Mouse (Mus musculus): ENCODE results near the gene Gli1. TPM values are rescaled to one million over a fixed set of nuclear protein-coding genes. Genes with fewer than 3 reads are reported as not detected.

Gene Gli1
- polyA plus RNA-seq, 1 experiment from 2014 or later = 2.2 TPM

GRCm38 (mm10) chr10:127340577-127341359 lies 1.0 kb downstream of the Gli1 start:
- peaks cover 37% of the 10 kb centered on the region for H3K4me1 ChIP-seq (replicated peaks)
- H3K4me2 ChIP-seq = peak overlapping the region; percentile 60
- H3K9me3 ChIP-seq = no peaks in the 10 kb centered on the region
- H3K36me3 ChIP-seq = no peaks in the 10 kb centered on the region
- peak overlapping the region; percentile 59 for H3K9ac ChIP-seq
- ATAC-seq (ENCODE audit: low read depth) = no peak
- WGBS = under 1% methylated on average over 27 of the region's 27 CpGs
- peak overlapping the region; percentile 36 for H3K4me3 ChIP-seq
- H3K27ac ChIP-seq (replicated peaks) = peak overlapping the region; percentile 33
- peaks cover 37% of the 10 kb centered on the region for H3K27me3 ChIP-seq

DNA sequence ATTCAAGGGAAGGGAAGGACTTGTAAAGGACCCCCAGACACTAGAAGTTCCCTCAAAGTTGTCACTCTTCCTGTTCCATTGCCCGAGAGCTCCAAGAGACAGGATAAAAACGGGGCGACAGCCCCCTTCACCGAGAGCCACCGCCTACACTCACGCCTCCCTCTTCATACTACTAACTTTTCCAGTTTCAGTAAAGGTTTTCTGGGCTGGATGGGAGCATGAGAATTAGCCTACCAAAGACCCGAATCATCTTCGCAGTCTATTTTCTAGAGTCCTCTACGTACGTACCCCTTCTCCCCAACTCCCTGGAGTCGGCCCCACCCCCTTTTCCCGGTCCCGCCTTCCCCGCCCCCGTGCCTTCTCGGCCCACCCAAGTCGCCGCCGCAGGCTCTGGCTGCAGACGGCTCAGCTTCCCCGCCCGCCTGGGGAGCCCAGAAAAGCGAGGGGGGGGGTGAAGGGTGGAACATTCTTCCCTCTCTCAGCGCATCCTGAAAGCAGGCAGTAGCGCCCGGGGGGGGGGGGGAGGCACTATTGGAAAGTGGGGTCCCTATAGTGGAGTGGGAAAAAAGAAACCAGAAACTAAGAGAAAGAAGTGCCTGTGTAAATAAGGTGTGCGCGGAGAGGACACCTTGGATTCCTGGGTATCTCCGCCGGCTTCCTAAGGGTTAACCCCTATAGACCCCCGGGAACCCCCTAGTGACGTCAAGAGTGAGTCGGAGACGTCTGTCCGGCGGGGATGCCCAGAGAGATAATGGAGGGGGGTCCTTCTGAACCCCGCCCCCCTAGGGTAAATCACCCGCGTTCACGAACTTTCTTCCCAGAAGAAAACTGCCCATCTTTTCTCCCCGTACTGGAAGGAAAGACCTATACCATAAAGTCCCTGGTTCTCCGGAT lies 1.8 kb downstream of the Gli1 start:
- H3K27me3 ChIP-seq = peaks cover 37% of the 10 kb centered on the region
- no peaks in the 10 kb centered on the region for H3K36me3 ChIP-seq
- peak overlapping the region; percentile 36 for H3K4me3 ChIP-seq
- peak overlapping the region; percentile 60 for H3K4me2 ChIP-seq
- H3K9ac ChIP-seq = peak overlapping the region; percentile 59
- peak; percentile 40 for ATAC-seq (ENCODE audit: low read depth)
- WGBS = under 1% methylated on average over 42 of the region's 42 CpGs
- peak overlapping the region; percentile 59 for H3K27ac ChIP-seq (replicated peaks)
- peaks cover 37% of the 10 kb centered on the region for H3K4me1 ChIP-seq (replicated peaks)
- H3K9me3 ChIP-seq = no peaks in the 10 kb centered on the region

DNA sequence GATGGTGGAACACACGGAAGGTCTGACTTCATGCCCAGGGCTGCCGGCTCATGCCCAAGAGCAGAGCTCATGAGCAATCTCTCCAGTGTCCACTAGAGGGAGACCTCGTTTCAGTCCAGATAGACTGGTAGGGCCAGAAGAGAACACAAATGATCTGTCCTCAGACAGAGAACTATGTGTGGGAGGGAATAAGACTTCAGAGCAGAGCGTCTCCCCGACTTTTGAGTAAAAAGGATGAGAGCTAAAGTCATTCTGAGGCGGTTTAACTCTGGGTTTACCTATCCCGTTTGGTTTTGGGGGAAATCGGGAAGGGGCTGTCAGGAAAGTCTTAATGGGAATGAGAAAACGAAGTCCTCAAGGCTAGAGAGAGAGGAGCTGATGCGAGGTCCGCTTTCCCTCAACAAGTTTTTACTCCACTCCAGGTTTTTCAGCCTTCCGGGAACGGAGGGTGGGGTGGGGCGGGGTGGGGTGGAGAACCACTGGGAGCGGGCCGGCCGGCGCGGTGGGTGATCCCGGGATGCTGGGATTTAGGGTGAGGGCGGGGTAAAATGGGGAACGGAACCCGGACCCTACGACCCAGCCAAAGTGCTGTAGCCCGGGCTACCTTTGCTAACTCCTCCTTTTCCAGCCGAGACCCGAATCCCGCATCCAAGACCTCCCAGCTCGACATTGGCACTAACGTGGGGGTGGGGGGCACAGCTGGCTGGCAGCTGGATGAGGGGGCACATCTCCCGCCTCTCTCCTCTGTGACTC lies 2.7 kb downstream of the Gli1 start:
- Histone ChIP-seq H3K4me3 (peak overlapping the region; percentile 36), H3K4me2 (peak overlapping the region; percentile 60), H3K9ac (peak overlapping the region; percentile 59), H3K9me3 (no peaks in the 10 kb centered on the region), H3K27ac (replicated peaks) (peak overlapping the region; percentile 59), H3K4me1 (replicated peaks) (peaks cover 37% of the 10 kb centered on the region), H3K27me3 (peaks cover 37% of the 10 kb centered on the region), H3K36me3 (no peaks in the 10 kb centered on the region)
- peak; percentile 73 for ATAC-seq (ENCODE audit: low read depth)
- WGBS = under 1% methylated on average over 31 of the region's 31 CpGs

- Histone ChIP-seq H3K4me2 (no peak overlapping the region), H3K4me1 (replicated peaks) (peaks cover 37% of the 10 kb centered on the region), H3K9ac (no peak overlapping the region), H3K36me3 (no peaks in the 10 kb centered on the region), H3K4me3 (no peak overlapping the region), H3K9me3 (no peaks in the 10 kb centered on the region), H3K27ac (replicated peaks) (no peak overlapping the region), H3K27me3 (peaks cover 32% of the 10 kb centered on the region)
- ATAC-seq (ENCODE audit: low read depth) = no peak
- whole genome bisulfite sequencing = 86% methylated on average over 6 of the region's 6 CpGs
These were observed 4.2 kb downstream of the Gli1 start for GRCm38 (mm10) chr10:127337536-127338099.

GRCm38 (mm10) chr10:127336952-127337351 lies 4.8 kb downstream of the Gli1 start:
- peaks cover 26% of the 10 kb centered on the region for H3K27me3 ChIP-seq
- no peak overlapping the region for H3K27ac ChIP-seq (replicated peaks)
- H3K36me3 ChIP-seq = no peaks in the 10 kb centered on the region
- H3K4me1 ChIP-seq (replicated peaks) = peaks cover 31% of the 10 kb centered on the region
- no peaks in the 10 kb centered on the region for H3K9me3 ChIP-seq
- no peak for ATAC-seq (ENCODE audit: low read depth)
- H3K4me2 ChIP-seq = no peak overlapping the region
- H3K4me3 ChIP-seq = no peak overlapping the region
- H3K9ac ChIP-seq = no peak overlapping the region
- WGBS = 70% methylated on average over 5 of the region's 5 CpGs

DNA sequence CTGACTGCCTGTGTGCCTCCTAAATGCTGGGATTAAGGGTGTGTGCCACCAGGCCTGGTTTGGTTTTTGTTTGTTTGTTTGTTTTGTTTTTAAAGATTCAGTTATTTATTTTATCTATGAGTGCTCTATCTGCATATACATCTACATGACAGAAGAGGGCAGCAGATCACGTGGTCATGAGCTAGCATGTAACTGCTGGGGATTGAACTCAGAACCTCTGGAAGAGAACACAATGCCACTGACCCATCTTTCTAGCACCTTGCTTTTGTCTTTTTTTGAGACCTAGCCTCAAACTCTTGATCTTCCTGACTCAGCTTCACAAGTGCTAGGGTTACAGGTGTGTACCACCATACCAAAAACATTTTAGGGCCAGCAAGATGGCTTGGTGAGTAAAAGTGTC lies 6.5 kb downstream of the Gli1 start:
- no peak for ATAC-seq (ENCODE audit: low read depth)
- WGBS = 74% methylated on average over 1 of the region's 1 CpGs
- H3K9me3 ChIP-seq = no peaks in the 10 kb centered on the region

GRCm38 (mm10) chr10:127333152-127333551 lies 8.6 kb downstream of the Gli1 start:
- no peak overlapping the region for H3K4me2 ChIP-seq
- no peak overlapping the region for H3K4me3 ChIP-seq
- no peaks in the 10 kb centered on the region for H3K4me1 ChIP-seq (replicated peaks)
- no peak for ATAC-seq (ENCODE audit: low read depth)
- H3K36me3 ChIP-seq = no peaks in the 10 kb centered on the region
- H3K27ac ChIP-seq (replicated peaks) = no peak overlapping the region
- 66% methylated on average over 5 of the region's 5 CpGs for WGBS
- H3K9me3 ChIP-seq = no peaks in the 10 kb centered on the region
- H3K27me3 ChIP-seq = peaks cover 25% of the 10 kb centered on the region
- H3K9ac ChIP-seq = no peak overlapping the region

More for the DNA sequence above, 6.5 kb downstream of the Gli1 start:
- Histone ChIP-seq H3K27me3 (peaks cover 14% of the 10 kb centered on the region), H3K36me3 (no peaks in the 10 kb centered on the region), H3K4me3 (no peak overlapping the region), H3K9ac (no peak overlapping the region), H3K4me2 (no peak overlapping the region), H3K4me1 (replicated peaks) (peaks cover 14% of the 10 kb centered on the region), H3K27ac (replicated peaks) (no peak overlapping the region)

DNA sequence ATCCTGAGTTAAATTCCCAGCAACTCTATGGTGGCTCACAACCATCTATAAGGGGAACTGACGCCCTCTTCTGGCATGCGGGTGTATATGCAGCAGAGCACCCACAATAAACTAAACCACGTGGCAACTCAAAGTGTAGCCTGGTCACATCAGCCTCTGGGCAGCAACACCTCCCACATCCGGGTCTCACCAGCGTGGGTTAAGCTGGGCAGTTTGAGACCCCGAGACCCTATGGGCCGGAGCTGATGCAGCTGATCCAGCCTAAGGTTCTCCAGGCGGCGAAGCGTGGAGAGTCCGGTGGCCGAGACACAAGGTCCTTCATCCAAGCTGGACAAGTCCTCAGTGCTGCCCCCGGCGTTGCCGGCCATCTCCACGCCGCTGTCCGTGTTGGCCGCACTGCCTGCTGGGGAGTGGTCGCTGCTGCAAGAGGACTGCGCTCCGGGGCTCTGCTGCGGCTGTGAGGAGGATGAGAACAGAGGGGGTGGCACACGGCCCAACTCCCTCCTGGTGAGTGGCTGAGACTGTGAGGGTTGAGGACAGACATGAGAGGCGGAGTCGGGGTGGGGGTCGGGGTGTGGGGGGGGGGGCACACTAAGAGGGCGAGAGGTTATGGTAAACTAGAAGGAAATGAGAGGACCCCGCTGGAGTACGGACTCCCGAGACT lies 9.4 kb downstream of the Gli1 start:
- H3K27me3 ChIP-seq = peaks cover 33% of the 10 kb centered on the region
- H3K36me3 ChIP-seq = no peaks in the 10 kb centered on the region
- no peaks in the 10 kb centered on the region for H3K9me3 ChIP-seq
- no peak overlapping the region for H3K27ac ChIP-seq (replicated peaks)
- no peak overlapping the region for H3K9ac ChIP-seq
- H3K4me1 ChIP-seq (replicated peaks) = no peaks in the 10 kb centered on the region
- peak overlapping the region; percentile 26; the same call in 1 of the 2 replicates for H3K4me2 ChIP-seq
- no peak for ATAC-seq (ENCODE audit: low read depth)
- 40% methylated on average over 31 of the region's 31 CpGs for WGBS
- no peak overlapping the region for H3K4me3 ChIP-seq

- H3K4me1 ChIP-seq (replicated peaks) = peaks cover 12% of the 10 kb centered on the region
- ATAC-seq (ENCODE audit: low read depth) = no peak
- WGBS = 76% methylated on average over 7 of the region's 7 CpGs
- H3K36me3 ChIP-seq = no peaks in the 10 kb centered on the region
- no peak overlapping the region for H3K27ac ChIP-seq (replicated peaks)
- no peak overlapping the region for H3K4me2 ChIP-seq
- no peak overlapping the region for H3K9ac ChIP-seq
- peaks cover 55% of the 10 kb centered on the region for H3K27me3 ChIP-seq
- no peaks in the 10 kb centered on the region for H3K9me3 ChIP-seq
- H3K4me3 ChIP-seq = no peak overlapping the region
These were observed 11.6 kb downstream of the Gli1 start for GRCm38 (mm10) chr10:127330212-127330611.

- 49% methylated on average over 18 of the region's 18 CpGs for WGBS
- peaks cover 77% of the 10 kb centered on the region for H3K27me3 ChIP-seq
- no peak for ATAC-seq (ENCODE audit: low read depth)
These were observed 14.2 kb downstream of the Gli1 start for GRCm38 (mm10) chr10:127327461-127328145.

GRCm38 (mm10) chr10:127326828-127327227 lies 14.9 kb downstream of the Gli1 start:
- ATAC-seq (ENCODE audit: low read depth) = no peak
- Histone ChIP-seq H3K27ac (replicated peaks) (no peak overlapping the region), H3K4me2 (peak overlapping the region; percentile 59), H3K4me1 (replicated peaks) (peaks cover 12% of the 10 kb centered on the region), H3K9me3 (no peaks in the 10 kb centered on the region), H3K4me3 (peak overlapping the region; percentile 33), H3K36me3 (no peaks in the 10 kb centered on the region), H3K9ac (peak overlapping the region; percentile 53), H3K27me3 (peaks cover 85% of the 10 kb centered on the region)
- 4% methylated on average over 29 of the region's 29 CpGs for WGBS

More at GRCm38 (mm10) chr10:127327461-127328145, 14.2 kb downstream of the Gli1 start:
- Histone ChIP-seq H3K4me3 (no peak overlapping the region), H3K4me2 (no peak overlapping the region), H3K9me3 (no peaks in the 10 kb centered on the region), H3K36me3 (no peaks in the 10 kb centered on the region), H3K9ac (no peak overlapping the region), H3K4me1 (replicated peaks) (peaks cover 12% of the 10 kb centered on the region), H3K27ac (replicated peaks) (no peak overlapping the region)
